Mouse (Mus musculus) bone marrow, adult 2 months (tissue): ENCODE data around the gene Eipr1.

ENCODE experiments used
- CTCF ChIP-seq: fragments of 200-500 bp; IDR thresholded peaks from 2 replicates; pipeline ENCODE4 v1.5.1; 2011; ENCODE audit warnings: low read length, control low read depth; ENCODE audit not compliant: control insufficient read depth, insufficient read depth
- POLR2A ChIP-seq: fragments of 200-500 bp; IDR thresholded peaks from 2 replicates; pipeline ENCODE4 v1.6.1; 2011; ENCODE audit warnings: low read depth, mild to moderate bottlenecking, control low read depth, low read length, borderline replicate concordance; ENCODE audit not compliant: control insufficient read depth

- TF ChIP-seq POLR2A = no peak
- TF ChIP-seq CTCF = no peak
These were observed 49.3 kb downstream of the Eipr1 start for GRCm38 (mm10) chr12:28800891-28801290.
